Mouse (Mus musculus): Measurements from ENCODE around the gene Ndc80. TPM values are rescaled to one million over a fixed set of nuclear protein-coding genes. Genes with fewer than 3 reads are reported as not detected.

Ndc80 gene
- polyA plus RNA-seq, 1 experiment from 2014 or later = 31.8 TPM

DNA sequence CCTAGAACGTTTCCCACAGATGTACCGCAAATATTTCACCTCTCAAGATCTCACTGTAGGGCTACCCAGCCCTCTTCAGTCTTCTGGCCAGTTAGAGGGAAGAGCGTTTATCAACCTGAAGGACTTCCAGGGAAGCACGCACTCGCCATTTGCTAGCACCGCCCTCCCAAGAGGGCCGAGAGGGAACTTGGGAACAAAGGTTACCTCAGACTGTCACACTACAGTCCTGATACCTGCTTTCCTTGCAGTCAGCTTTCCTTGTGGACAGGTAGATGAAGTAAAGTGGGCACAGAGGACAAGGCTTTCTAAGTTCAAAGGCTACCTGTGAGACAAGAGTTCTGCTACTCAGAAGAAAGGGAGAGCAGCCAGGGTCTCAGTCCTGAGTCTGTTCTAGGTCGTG is 19.8 kb downstream of the Ndc80 start:
- Histone ChIP-seq H3K36me3 (peaks cover 77% of the 10 kb centered on the region), H3K4me2 (no peak overlapping the region), H3K4me3 (no peak overlapping the region), H3K4me1 (replicated peaks) (no peaks in the 10 kb centered on the region), H3K9me3 (replicated peaks) (no peaks in the 10 kb centered on the region), H3K27me3 (no peaks in the 10 kb centered on the region), H3K27ac (no peak overlapping the region), H3K9ac (no peak overlapping the region)
- 86% methylated on average over 8 of the region's 8 CpGs for WGBS
- no peak for ATAC-seq (replicated peaks; ENCODE audit: insufficient number of reproducible peaks, insufficient read depth, low FRiP score, low read depth)

DNA sequence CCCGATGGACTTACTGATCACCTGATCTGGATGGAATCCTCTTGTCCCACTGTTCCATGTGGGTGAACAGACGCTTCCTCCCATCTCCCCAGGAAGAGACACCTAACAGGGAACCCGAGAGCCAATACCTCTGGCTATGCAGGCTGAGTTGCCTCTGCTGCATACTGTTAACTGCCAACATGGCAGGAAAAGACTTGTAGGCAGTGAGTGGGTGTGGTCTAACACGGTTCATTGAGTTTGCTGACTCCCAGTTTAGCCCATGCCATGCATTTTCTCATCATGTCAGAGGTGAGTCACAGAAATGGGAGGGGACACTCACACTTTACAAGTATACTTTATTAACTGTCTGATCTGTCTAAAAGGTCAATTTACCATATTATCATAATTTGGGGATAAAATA is 30.9 kb downstream of the Ndc80 start:
- H3K9ac ChIP-seq = no peak overlapping the region
- WGBS = 88% methylated on average over 4 of the region's 4 CpGs
- ATAC-seq (replicated peaks; ENCODE audit: insufficient number of reproducible peaks, insufficient read depth, low FRiP score, low read depth) = no peak
- no peak overlapping the region for H3K4me3 ChIP-seq
- H3K27ac ChIP-seq = no peak overlapping the region
- H3K27me3 ChIP-seq = no peaks in the 10 kb centered on the region
- 0 out of 2 replicates have a peak, but pooled peaks cover under 1% of the 10 kb centered on the region for H3K4me1 ChIP-seq (replicated peaks)
- no peaks in the 10 kb centered on the region for H3K9me3 ChIP-seq (replicated peaks)
- H3K36me3 ChIP-seq = peaks cover 56% of the 10 kb centered on the region
- H3K4me2 ChIP-seq = no peak overlapping the region

DNA sequence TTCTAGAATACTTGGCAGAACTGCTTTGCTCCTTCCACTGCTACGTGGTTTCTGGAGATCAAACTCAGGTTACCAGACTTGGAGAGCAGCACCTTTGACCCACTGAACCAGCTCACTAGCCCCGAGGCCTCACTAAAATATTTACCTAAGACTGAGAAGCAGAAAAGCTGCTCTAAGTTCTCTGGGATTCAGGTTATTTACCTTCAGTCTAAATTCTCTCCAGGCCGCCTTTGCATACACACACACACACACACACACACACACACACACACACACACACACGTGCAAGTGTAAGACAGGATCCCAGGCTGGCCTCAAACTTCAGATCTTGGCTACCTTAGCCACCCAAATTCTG is 35.3 kb downstream of the Ndc80 start:
- Histone ChIP-seq H3K4me1 (replicated peaks) (peaks cover 6% of the 10 kb centered on the region), H3K9ac (no peak overlapping the region), H3K27me3 (no peaks in the 10 kb centered on the region), H3K4me3 (no peak overlapping the region), H3K36me3 (peaks cover 13% of the 10 kb centered on the region), H3K4me2 (no peak overlapping the region), H3K9me3 (replicated peaks) (no peaks in the 10 kb centered on the region), H3K27ac (no peak overlapping the region)
- ATAC-seq (replicated peaks; ENCODE audit: insufficient number of reproducible peaks, insufficient read depth, low FRiP score, low read depth) = no peak
- WGBS = 82% methylated on average over 4 of the region's 4 CpGs

DNA sequence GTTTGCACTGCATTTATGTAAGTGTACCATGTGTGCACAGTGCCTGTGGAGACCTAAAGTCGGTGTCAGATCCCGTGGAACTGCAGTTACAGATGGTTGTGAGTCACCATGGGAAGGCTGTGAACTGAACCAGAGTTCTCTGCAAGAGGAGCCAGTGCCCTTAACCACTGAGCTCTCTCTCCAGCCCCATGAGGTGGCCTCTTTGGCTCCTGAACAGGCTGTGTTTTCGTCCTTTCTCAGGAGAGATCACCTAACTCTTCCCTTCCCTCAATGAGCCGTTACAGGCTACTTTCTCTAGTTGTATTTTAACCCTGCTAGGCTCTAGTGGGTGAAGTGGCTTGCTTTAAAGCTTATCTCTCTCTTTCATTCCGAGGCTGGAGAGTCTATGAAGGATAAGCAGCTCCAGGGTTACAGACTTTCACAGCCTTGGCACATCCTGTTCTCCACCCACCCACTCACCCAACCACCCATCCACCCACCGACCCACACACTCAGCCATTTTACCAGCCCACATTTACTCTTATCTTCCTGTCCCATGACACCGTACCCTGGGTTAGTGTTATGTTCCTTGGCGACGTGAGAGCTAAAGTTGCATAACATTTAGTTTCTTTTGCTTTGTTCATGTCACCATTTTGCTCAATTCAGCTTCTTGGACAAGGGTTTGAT is 35.9 kb downstream of the Ndc80 start:
- no peak overlapping the region for H3K4me3 ChIP-seq
- no peak overlapping the region for H3K4me2 ChIP-seq
- no peaks in the 10 kb centered on the region for H3K27me3 ChIP-seq
- peaks cover 8% of the 10 kb centered on the region for H3K36me3 ChIP-seq
- H3K27ac ChIP-seq = no peak overlapping the region
- no peak overlapping the region for H3K9ac ChIP-seq
- H3K4me1 ChIP-seq (replicated peaks) = peaks cover 10% of the 10 kb centered on the region
- 50% methylated on average over 9 of the region's 9 CpGs for WGBS
- no peaks in the 10 kb centered on the region for H3K9me3 ChIP-seq (replicated peaks)
- no peak for ATAC-seq (replicated peaks; ENCODE audit: insufficient number of reproducible peaks, insufficient read depth, low FRiP score, low read depth)

DNA sequence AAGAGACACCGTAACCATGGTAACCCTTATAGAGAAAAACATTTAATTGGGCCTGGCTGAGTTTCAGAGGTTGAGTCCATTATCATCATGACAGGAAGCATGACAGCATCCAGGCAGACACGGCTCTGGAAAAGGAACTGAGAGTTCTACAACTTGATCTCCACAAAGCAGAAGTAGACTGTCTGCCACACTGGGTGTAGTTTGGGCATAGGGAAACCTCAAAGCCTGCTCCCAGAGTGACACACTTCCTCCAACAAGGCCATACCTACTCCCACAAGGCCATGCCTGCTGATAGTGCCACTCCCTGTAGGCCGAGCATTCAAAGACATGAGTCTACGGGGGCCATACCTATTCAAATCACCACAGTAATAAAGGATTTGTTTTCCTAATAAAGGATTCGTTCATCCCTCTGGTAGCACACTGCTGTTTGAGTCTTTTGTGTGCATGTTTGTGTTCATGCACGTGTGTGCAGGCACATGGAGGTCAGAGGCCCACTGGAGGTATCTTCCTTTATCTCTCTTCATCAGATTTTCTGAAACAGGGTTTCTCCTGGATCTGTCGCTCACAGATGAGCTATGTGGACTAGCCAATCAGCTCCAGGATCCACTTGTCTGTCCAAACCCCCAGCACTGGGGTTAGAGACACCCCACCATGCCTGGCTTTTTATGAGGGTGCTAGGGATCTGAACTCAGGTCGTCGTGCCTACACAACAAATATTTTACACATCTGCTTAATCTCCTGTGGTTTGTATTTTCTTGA is 36.8 kb downstream of the Ndc80 start:
- ATAC-seq (replicated peaks; ENCODE audit: insufficient number of reproducible peaks, insufficient read depth, low FRiP score, low read depth) = no peak
- no peaks in the 10 kb centered on the region for H3K36me3 ChIP-seq
- H3K4me1 ChIP-seq (replicated peaks) = peaks cover 10% of the 10 kb centered on the region
- 83% methylated on average over 9 of the region's 9 CpGs for WGBS
- H3K9ac ChIP-seq = no peak overlapping the region
- no peak overlapping the region for H3K27ac ChIP-seq
- H3K27me3 ChIP-seq = no peaks in the 10 kb centered on the region
- H3K4me3 ChIP-seq = no peak overlapping the region
- no peaks in the 10 kb centered on the region for H3K9me3 ChIP-seq (replicated peaks)
- H3K4me2 ChIP-seq = no peak overlapping the region

DNA sequence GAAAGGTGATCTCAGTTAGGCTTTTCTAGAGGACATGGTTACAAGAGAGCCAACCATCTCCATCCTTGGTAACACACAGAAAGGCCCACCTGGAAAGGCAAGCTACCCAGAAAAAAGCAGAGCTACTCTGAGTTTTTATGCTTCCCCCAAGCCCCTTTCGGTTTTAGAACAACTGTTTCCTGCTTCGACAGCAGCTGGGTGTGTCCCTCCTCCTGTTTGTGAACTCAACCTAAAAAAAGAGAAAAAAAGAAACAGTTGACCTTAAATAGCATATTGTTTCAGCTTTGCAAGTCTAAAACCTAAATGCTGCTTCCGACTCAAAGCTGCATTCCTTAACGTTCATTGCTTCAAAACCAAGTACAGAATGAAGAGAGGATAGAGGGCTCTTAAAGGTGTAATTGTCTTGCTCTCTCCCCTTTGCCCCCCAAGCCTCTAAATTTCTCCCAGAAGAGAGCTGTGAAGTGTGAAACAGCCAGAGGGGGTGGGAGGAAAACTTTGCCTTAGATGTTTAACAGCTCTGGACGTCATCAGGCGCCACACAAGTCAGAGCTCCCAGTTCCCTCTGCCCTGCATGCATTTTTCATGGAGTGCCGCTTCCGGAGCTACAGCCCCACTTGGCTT is 40.3 kb downstream of the Ndc80 start:
- 0 out of 2 replicates have a peak overlapping the region, but pooled peaks have one; percentile 2 for H3K9ac ChIP-seq
- ATAC-seq (replicated peaks; ENCODE audit: insufficient number of reproducible peaks, insufficient read depth, low FRiP score, low read depth) = no peak
- peak overlapping the region; percentile 5; the same call in 1 of the 2 replicates for H3K4me3 ChIP-seq
- H3K27me3 ChIP-seq = no peaks in the 10 kb centered on the region
- peaks cover 10% of the 10 kb centered on the region for H3K4me1 ChIP-seq (replicated peaks)
- peak overlapping the region; percentile 45 for H3K4me2 ChIP-seq
- peak overlapping the region; percentile 26; the same call in 1 of the 2 replicates for H3K27ac ChIP-seq
- H3K36me3 ChIP-seq = no peaks in the 10 kb centered on the region
- no peaks in the 10 kb centered on the region for H3K9me3 ChIP-seq (replicated peaks)
- WGBS = 27% methylated on average over 8 of the region's 8 CpGs

DNA sequence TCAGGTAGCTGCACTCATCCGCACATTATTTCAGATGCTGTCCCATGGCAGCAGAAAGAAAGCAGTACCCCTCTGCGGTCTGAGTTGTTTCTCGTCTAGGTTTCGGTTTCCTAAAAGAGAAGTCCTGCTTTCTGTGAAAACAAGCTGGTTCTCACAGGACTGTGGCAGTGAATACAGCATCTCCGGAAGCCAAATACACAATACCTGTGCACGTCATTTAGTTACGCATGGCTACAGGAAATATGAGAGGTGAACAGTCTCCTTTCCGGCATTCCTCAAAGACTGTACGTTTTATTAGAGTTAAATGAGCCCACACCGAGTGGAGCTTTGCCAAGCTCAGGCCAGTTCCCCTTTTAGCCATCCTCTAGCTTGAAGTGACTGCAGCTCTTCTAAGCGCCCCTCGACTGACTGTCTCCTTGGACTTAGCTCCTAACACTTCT is 40.8 kb downstream of the Ndc80 start:
- Histone ChIP-seq H3K4me1 (replicated peaks) (peaks cover 10% of the 10 kb centered on the region), H3K4me2 (peak overlapping the region; percentile 45), H3K27me3 (no peaks in the 10 kb centered on the region), H3K27ac (peak overlapping the region; percentile 26; the same call in 1 of the 2 replicates), H3K36me3 (no peaks in the 10 kb centered on the region), H3K9me3 (replicated peaks) (no peaks in the 10 kb centered on the region), H3K9ac (0 out of 2 replicates have a peak overlapping the region, but pooled peaks have one; percentile 2), H3K4me3 (peak overlapping the region; percentile 5; the same call in 1 of the 2 replicates)
- WGBS = 50% methylated on average over 12 of the region's 12 CpGs
- no peak for ATAC-seq (replicated peaks; ENCODE audit: insufficient number of reproducible peaks, insufficient read depth, low FRiP score, low read depth)

DNA sequence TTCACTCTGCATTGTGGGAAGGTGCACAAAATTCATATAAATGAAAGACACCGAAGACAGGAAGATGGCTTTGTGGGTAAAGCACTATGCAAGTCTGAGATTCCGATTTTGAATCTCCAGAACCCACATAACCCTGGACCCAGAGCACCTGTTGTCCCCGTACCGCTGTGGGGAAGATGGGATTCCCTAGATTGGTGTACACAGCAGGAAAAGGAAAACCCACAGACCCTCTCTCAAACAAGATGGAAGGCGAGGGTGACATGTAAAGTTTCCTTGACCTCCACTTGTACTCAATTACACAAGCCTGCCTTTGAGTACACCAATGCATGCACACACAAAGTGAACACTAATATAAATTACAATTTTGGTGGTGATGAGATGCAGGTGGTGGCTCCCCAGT is 41.9 kb downstream of the Ndc80 start:
- Histone ChIP-seq H3K4me2 (no peak overlapping the region), H3K9me3 (replicated peaks) (no peaks in the 10 kb centered on the region), H3K9ac (no peak overlapping the region), H3K4me1 (replicated peaks) (peaks cover 7% of the 10 kb centered on the region), H3K27ac (no peak overlapping the region), H3K36me3 (no peaks in the 10 kb centered on the region), H3K27me3 (no peaks in the 10 kb centered on the region), H3K4me3 (no peak overlapping the region)
- WGBS = 86% methylated on average over 5 of the region's 5 CpGs
- ATAC-seq (replicated peaks; ENCODE audit: insufficient number of reproducible peaks, insufficient read depth, low FRiP score, low read depth) = no peak

DNA sequence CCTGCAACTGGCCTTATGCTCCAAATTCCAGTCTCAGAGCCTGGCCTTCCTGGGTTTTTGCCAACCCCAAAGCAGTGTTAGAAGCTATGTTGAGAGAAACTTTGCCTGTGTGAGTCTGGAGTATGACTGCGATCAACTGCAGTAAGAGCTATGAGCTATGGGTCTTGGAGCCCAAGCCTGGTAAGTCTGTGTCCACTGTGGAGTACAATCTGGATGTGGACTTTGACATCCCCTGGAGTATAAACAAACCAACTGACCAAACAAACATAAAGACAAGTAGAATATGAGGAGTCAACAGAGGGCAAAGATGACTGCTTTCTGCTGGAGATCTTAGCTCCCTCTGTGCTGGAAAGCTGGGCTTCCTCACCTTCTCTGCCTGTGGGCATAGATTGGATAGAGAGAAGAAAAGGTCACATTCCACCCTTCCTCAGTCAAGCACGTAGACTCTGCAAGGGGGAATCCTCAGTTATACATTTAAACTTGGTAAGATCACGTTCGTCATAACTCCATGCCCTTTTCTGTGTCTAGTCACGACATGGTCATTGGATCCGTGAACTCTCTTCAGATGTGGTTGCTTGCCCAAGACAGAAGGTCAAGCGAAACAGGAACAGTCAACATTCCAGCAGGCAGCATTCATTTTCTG is 43.1 kb downstream of the Ndc80 start:
- no peaks in the 10 kb centered on the region for H3K27me3 ChIP-seq
- no peak overlapping the region for H3K9ac ChIP-seq
- H3K4me2 ChIP-seq = no peak overlapping the region
- no peaks in the 10 kb centered on the region for H3K36me3 ChIP-seq
- 86% methylated on average over 7 of the region's 7 CpGs for WGBS
- peaks cover 7% of the 10 kb centered on the region for H3K4me1 ChIP-seq (replicated peaks)
- ATAC-seq (replicated peaks; ENCODE audit: insufficient number of reproducible peaks, insufficient read depth, low FRiP score, low read depth) = no peak
- no peak overlapping the region for H3K27ac ChIP-seq
- H3K4me3 ChIP-seq = no peak overlapping the region
- no peaks in the 10 kb centered on the region for H3K9me3 ChIP-seq (replicated peaks)

DNA sequence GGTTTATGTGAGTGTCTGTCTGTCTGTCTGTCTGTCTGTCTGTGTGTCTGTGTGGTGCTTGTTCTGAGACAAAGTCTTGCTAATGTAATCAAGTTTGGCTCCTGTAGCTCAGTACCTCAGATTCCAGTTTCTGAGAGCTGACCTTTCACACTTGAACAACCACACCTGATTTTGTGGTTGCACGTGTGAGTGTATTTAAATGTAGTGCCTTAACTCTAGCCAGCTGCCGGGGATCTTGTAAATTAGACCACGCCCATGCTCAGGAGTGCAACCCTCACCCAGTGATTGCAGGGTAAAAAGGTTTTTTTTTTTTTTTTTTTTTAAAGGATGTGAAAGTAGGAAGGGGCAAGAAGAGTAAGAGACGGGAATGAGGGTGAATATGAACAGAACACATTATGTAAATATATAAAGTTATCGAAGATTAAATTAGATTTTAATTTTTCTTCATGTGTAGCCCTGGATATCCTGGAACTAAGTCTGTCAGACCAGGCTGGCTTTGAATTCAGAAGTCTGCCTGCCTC is 47.2 kb downstream of the Ndc80 start:
- 58% methylated on average over 5 of the region's 5 CpGs for WGBS
- Histone ChIP-seq H3K4me1 (replicated peaks) (no peaks in the 10 kb centered on the region), H3K36me3 (no peaks in the 10 kb centered on the region), H3K27ac (no peak overlapping the region), H3K4me2 (no peak overlapping the region), H3K4me3 (no peak overlapping the region), H3K27me3 (no peaks in the 10 kb centered on the region), H3K9me3 (replicated peaks) (no peaks in the 10 kb centered on the region), H3K9ac (no peak overlapping the region)
- no peak for ATAC-seq (replicated peaks; ENCODE audit: insufficient number of reproducible peaks, insufficient read depth, low FRiP score, low read depth)

DNA sequence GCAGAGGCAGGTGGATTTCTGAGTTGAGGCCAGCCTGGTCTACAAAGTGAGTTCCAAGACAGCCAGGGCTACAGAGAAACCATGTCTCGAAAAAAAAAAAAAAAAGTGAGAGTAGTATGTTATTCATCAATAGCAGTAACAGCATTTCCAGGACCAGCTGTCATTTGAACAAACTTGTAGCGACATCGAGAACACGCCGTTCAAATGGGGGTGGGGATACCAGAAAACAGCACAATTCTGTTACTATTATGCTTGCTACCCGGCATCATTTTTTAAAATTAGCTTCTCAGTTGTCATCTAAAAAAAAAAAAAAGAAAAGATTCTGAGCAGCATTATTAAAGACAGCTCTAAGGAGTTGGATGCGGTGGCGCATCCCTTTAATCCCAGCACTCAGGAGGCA is 49.2 kb downstream of the Ndc80 start:
- Histone ChIP-seq H3K4me1 (replicated peaks) (peaks cover 10% of the 10 kb centered on the region), H3K4me3 (no peak overlapping the region), H3K4me2 (no peak overlapping the region), H3K27me3 (no peaks in the 10 kb centered on the region), H3K27ac (no peak overlapping the region), H3K36me3 (no peaks in the 10 kb centered on the region), H3K9ac (no peak overlapping the region), H3K9me3 (replicated peaks) (no peaks in the 10 kb centered on the region)
- ATAC-seq (replicated peaks; ENCODE audit: insufficient number of reproducible peaks, insufficient read depth, low FRiP score, low read depth) = no peak
- WGBS = 93% methylated on average over 8 of the region's 8 CpGs
